8 mouse cellular contexts compared by ENCODE assay signal in genomic region chr7:35118099-35118781, GRCm38 (mm10). TPM values are rescaled to one million over a fixed set of nuclear protein-coding genes. Genes with fewer than 3 reads are reported as not detected.
DNase-seq lines count a peak whose midpoint lies in the region; ATAC-seq and TF ChIP-seq lines count a peak whose summit lies in the region.

No protein-coding gene starts in this region.

- H3K4me1 ChIP-seq in MEL (ENCODE audit: control insufficient read depth in 1 of 2, insufficient read depth in 2 of 2, low read length in 2 of 2): no peaks in the 10 kb centered on the region
- H3K4me1 ChIP-seq in hindbrain, embryonic 11.5 days (replicated peaks; ENCODE audit: control insufficient read depth, insufficient read depth, low read length): peaks cover 9% of the 10 kb centered on the region

- TF ChIP-seq CTCF in MEL (IDR thresholded peaks at IDR 0.05 in 2 of 3, conservative IDR thresholded peaks at IDR 0.05 in 1 of 3; ENCODE audit: control insufficient read depth in 1 of 3, insufficient read depth in 1 of 3, low read depth in 2 of 3, low read length in 3 of 3, poor library complexity in 1 of 3, severe bottlenecking in 1 of 3): no peak

- ATAC-seq in hindbrain, embryonic 11.5 days (ENCODE audit: low FRiP score): peak; percentile 76

- peak overlapping the region; percentile 28; the same call in 1 of the 2 replicates for H3K27ac ChIP-seq in MEL (ENCODE audit: control insufficient read depth, low read depth, low read length)
- H3K27ac ChIP-seq in hindbrain, embryonic 11.5 days (ENCODE audit: low read depth, low read length): no peak overlapping the region

- WGBS in hindbrain, embryonic 11.5 days: under 1% methylated on average over 48 of the region's 49 CpGs

- H3K9ac ChIP-seq in MEL (ENCODE audit: control insufficient read depth, low read depth, low read length, poor library complexity, severe bottlenecking): peak overlapping the region; percentile 53
- peak overlapping the region; percentile 50 for H3K9ac ChIP-seq in hindbrain, embryonic 11.5 days (ENCODE audit: low read depth, low read length)

- H3K27me3 ChIP-seq in MEL (ENCODE audit: control insufficient read depth in 1 of 2, insufficient read depth in 2 of 2, low read length in 2 of 2): peaks cover 0 to 5% of the 10 kb centered on the region in 2 experiments; a peak in 2 of 4 replicates
- H3K27me3 ChIP-seq in hindbrain, embryonic 11.5 days (ENCODE audit: control insufficient read depth, insufficient read depth, low read length): peaks cover 60% of the 10 kb centered on the region

- no peaks in the 10 kb centered on the region for H3K36me3 ChIP-seq in MEL (ENCODE audit: control insufficient read depth in 1 of 2, insufficient read depth in 2 of 2, low read length in 2 of 2)
- no peaks in the 10 kb centered on the region for H3K36me3 ChIP-seq in hindbrain, embryonic 11.5 days (ENCODE audit: control insufficient read depth, insufficient read depth, low read length)

- no peak for TF ChIP-seq RAD21 in MEL (IDR thresholded peaks at IDR 0.05; ENCODE audit: low read depth, low read length)

- H3K9me3 ChIP-seq in MEL (replicated peaks; ENCODE audit: insufficient read depth, low read length): no peaks in the 10 kb centered on the region
- H3K9me3 ChIP-seq in hindbrain, embryonic 11.5 days (ENCODE audit: control insufficient read depth, low read length): no peaks in the 10 kb centered on the region

- H3K79me2 ChIP-seq in MEL (ENCODE audit: control insufficient read depth, insufficient read depth, low read length, poor library complexity): no peaks in the 10 kb centered on the region

- no peak for TF ChIP-seq POLR2A in MEL (IDR thresholded peaks at IDR 0.05; ENCODE audit: control insufficient read depth in 1 of 2, insufficient read depth in 1 of 2, low read depth in 1 of 2, low read length in 2 of 2, poor library complexity in 1 of 2)

- peak overlapping the region; percentile 98 for H3K4me2 ChIP-seq in hindbrain, embryonic 11.5 days (replicated peaks; ENCODE audit: low read depth, low read length)

- TF ChIP-seq EP300 in MEL (IDR thresholded peaks at IDR 0.05; ENCODE audit: low read depth in 1 of 2, low read length in 2 of 2): no peak

- peak overlapping the region; percentile 16 to 37; a peak in 3 of 4 replicates for H3K4me3 ChIP-seq in MEL (ENCODE audit: control insufficient read depth in 1 of 2, insufficient read depth in 1 of 2, low read depth in 2 of 2, low read length in 2 of 2)
- H3K4me3 ChIP-seq in hindbrain, embryonic 11.5 days (ENCODE audit: low read depth, low read length): peak overlapping the region; percentile 54

- DNase-seq in MEL (ENCODE audit: low read depth, low spot score): no peak
- DNase-seq in cerebellum, adult 9-11 months: peak; percentile 50
- DNase-seq in frontal cortex, postnatal 25 days (ENCODE audit: low spot score in 2 of 2): peak; percentile 41 to 42
- DNase-seq in hindbrain, embryonic 11.5 days (ENCODE audit: low spot score): peak; percentile 88
- DNase-seq in layer of hippocampus, postnatal 14 days (ENCODE audit: low spot score in 2 of 2): peak; percentile 63 to 66
- peak; percentile 85 for DNase-seq in lung, postnatal 10 days
- peak; percentile 65 for DNase-seq in ovary, postnatal 14 days (ENCODE audit: low spot score)
- DNase-seq in thymus, postnatal 36 days: peak; percentile 19 to 22

TF ChIP-seq in MEL, 35 proteins besides CTCF, POLR2A, EP300 and RAD21:
- TF ChIP-seq TBP (IDR thresholded peaks at IDR 0.05; ENCODE audit: low read depth, low read length): no peak
- no peak for TF ChIP-seq ZC3H11A (IDR thresholded peaks at IDR 0.05; ENCODE audit: low read depth, low read length)
- no peak for TF ChIP-seq NELFE (IDR thresholded peaks at IDR 0.05; ENCODE audit: low read depth, low read length)
- TF ChIP-seq E2F4 (IDR thresholded peaks at IDR 0.05; ENCODE audit: borderline replicate concordance, low read depth, low read length): no peak
- no peak for TF ChIP-seq ETS1 (IDR thresholded peaks at IDR 0.05; ENCODE audit: low read depth, low read length)
- TF ChIP-seq MAZ (IDR thresholded peaks at IDR 0.05; ENCODE audit: low read depth, low read length): no peak
- no peak for TF ChIP-seq POLR2AphosphoS2 (IDR thresholded peaks at IDR 0.05; ENCODE audit: low read length)
- TF ChIP-seq ZKSCAN1 (IDR thresholded peaks at IDR 0.05; ENCODE audit: low read depth, low read length): no peak
- TF ChIP-seq KAT2A (conservative IDR thresholded peaks at IDR 0.05; ENCODE audit: low read depth, low read length): no peak
- TF ChIP-seq RCOR1 (IDR thresholded peaks at IDR 0.05; ENCODE audit: low read depth, low read length): no peak
- no peak for TF ChIP-seq SMC3 (IDR thresholded peaks at IDR 0.05; ENCODE audit: low read depth, low read length)
- no peak for TF ChIP-seq ELF1 (IDR thresholded peaks at IDR 0.05; ENCODE audit: low read depth, low read length)
- no peak for TF ChIP-seq MYC (IDR thresholded peaks at IDR 0.05; ENCODE audit: low read depth, low read length)
- TF ChIP-seq HCFC1 (IDR thresholded peaks at IDR 0.05; ENCODE audit: low read depth, low read length): no peak

RNA-seq across cellular contexts. Expression of gene Cebpa, which starts 0.9 kb away (rescaled TPM):
- total RNA-seq in MEL (2012; rRNA removed): 1.7 and 2.3 TPM in 2 replicates
- 1 to 10 TPM in 1 of 2 experiments, not detected in 1; 4.4 TPM for polyA plus RNA-seq in MEL (2012; ENCODE audit: insufficient read depth in 1 of 2, insufficient read length in 2 of 2, low read depth in 1 of 2, low replicate concordance in 2 of 2, missing spikeins in 1 of 2)
- 0.43 and 0.54 TPM in 2 replicates for polyA plus RNA-seq in hindbrain, embryonic 11.5 days (2014; fragmentation: Nextera tagmentation; extraction: Ambion mirVana)
- total RNA-seq in layer of hippocampus, postnatal 14 days (2021): 10 to 100 TPM; 16.4 to 16.9 TPM
